Mouse (Mus musculus) testis, adult 2 months (tissue): ENCODE results near the gene Ghrl. TPM values are rescaled to one million over a fixed set of nuclear protein-coding genes. Genes with fewer than 3 reads are reported as not detected.
A peak's percentile ranks its signal among the peaks of the same experiment; 100 is the strongest.

ENCODE experiments used
- H3K27ac ChIP-seq: fragments of 200-500 bp; 2 replicates; pipeline ENCODE4 v1.5.1; 2012; ENCODE audit warnings: low read depth, low read length; ENCODE audit not compliant: control insufficient read depth, insufficient read depth
- H3K27me3 ChIP-seq: fragments of 200-500 bp; 2 replicates; pipeline ENCODE4 v1.6.1; 2012; ENCODE audit warnings: mild to moderate bottlenecking, low read length, moderate library complexity; ENCODE audit not compliant: control insufficient read depth, insufficient read depth
- H3K36me3 ChIP-seq: fragments of 200-500 bp; 2 replicates; pipeline ENCODE4 v1.6.1; 2012; ENCODE audit warnings: mild to moderate bottlenecking, low read length; ENCODE audit not compliant: control insufficient read depth, insufficient read depth
- H3K4me1 ChIP-seq: fragments of 200-500 bp; 2 replicates; pipeline ENCODE4 v1.6.1; 2012; ENCODE audit warnings: low read length; ENCODE audit not compliant: control insufficient read depth, insufficient read depth
- H3K4me3 ChIP-seq: fragments of 200-500 bp; 2 replicates; pipeline ENCODE4 v1.5.1; 2012; ENCODE audit warnings: low read depth, mild to moderate bottlenecking, low read length, moderate library complexity, mixed read lengths; ENCODE audit not compliant: control insufficient read depth
- CTCF ChIP-seq: fragments of 200-500 bp; IDR thresholded peaks from 2 replicates; pipeline ENCODE4 v1.5.1; 2012; ENCODE audit warnings: low read depth, mild to moderate bottlenecking, inconsistent platforms, low read length, moderate library complexity; ENCODE audit not compliant: control insufficient read depth, insufficient read depth, insufficient replicate concordance
- POLR2A ChIP-seq: fragments of 200-500 bp; IDR thresholded peaks from 2 replicates; pipeline ENCODE4 v1.6.1; 2012; ENCODE audit warnings: low read depth, mild to moderate bottlenecking, inconsistent platforms, low read length, moderate library complexity; ENCODE audit not compliant: control insufficient read depth
- polyA plus RNA-seq: library from polyadenylated mRNA; depleted of rRNA; stranded (reverse); fragments of >200 nt; gene quantifications from 2 replicates; pipeline ENCODE4 v1.2.3, GENCODE M21; 2012

Gene Ghrl
- polyA plus RNA-seq, 1 experiment, result 108 TPM

DNA sequence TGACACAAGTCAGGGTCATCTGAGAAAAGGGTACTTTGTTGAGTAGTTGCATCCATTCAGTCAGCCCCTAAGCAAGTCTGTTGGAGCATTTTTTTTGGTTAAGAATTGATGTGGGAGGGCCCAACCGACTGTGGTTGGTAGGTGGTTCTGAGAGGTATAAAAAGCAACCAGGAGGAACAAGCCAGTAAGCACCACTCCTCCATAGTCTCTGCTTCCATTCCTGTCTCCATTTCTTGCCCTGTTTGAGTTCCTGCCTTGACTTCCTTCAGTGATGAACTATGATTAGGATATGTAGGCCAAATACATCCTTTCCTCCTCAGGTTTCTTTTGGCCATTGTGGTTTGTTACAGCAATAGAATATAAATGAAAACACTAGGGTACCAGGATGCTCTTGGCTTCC, 23.4 kb upstream of the Ghrl start:
- no peaks in the 10 kb centered on the region for H3K27me3 ChIP-seq
- H3K4me1 ChIP-seq, result peaks cover 4% of the 10 kb centered on the region
- TF ChIP-seq CTCF, result no peak
- no peak for TF ChIP-seq POLR2A
- no peak overlapping the region for H3K4me3 ChIP-seq
- H3K27ac ChIP-seq, result no peak overlapping the region
- H3K36me3 ChIP-seq, result no peaks in the 10 kb centered on the region

- Histone ChIP-seq H3K4me1 (peaks cover 4% of the 10 kb centered on the region), H3K27ac (no peak overlapping the region), H3K27me3 (no peaks in the 10 kb centered on the region), H3K4me3 (no peak overlapping the region), H3K36me3 (no peaks in the 10 kb centered on the region)
- TF ChIP-seq POLR2A (no peak), CTCF (no peak)
Measured at GRCm38 (mm10) chr6:113742321-113742720, 22.6 kb upstream of the Ghrl start.

DNA sequence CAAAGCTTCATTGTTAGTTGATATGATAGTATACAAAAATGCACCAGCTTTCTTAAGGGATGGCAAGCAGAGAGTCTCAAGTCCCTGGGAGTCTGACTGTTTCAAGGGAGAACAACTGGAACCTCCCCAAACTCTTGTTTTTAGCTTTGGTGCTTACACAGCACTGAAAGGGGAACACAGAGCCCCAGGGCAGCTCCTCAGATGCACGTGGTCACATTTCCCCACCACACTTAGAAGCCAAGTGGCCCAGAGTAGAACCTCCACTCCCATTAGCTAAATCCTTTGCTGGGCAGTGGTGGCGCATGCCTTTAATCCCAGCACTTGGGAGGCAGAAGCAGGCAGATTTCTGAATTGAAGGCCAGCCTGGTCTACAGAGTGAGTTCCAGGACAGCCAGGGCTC, 21.7 kb upstream of the Ghrl start:
- H3K27me3 ChIP-seq, result no peaks in the 10 kb centered on the region
- no peak overlapping the region for H3K4me3 ChIP-seq
- H3K4me1 ChIP-seq, result peaks cover 4% of the 10 kb centered on the region
- H3K27ac ChIP-seq, result no peak overlapping the region
- TF ChIP-seq CTCF (no peak), POLR2A (no peak)
- no peaks in the 10 kb centered on the region for H3K36me3 ChIP-seq

GRCm38 (mm10) chr6:113740236-113741217, 20.8 kb upstream of the Ghrl start, which contains the start of gene Sec13:
Gene Sec13 (minus strand): TSS chr6:113740743.
- no peaks in the 10 kb centered on the region for H3K27me3 ChIP-seq
- H3K4me3 ChIP-seq, result peak within 1 kb of the TSS; percentile 98
- H3K4me1 ChIP-seq, result peaks cover 4% of the 10 kb centered on the region
- H3K27ac ChIP-seq, result peak within 1 kb of the TSS; percentile 91
- no peaks in the 10 kb centered on the region; the same call in 1 of the 2 replicates for H3K36me3 ChIP-seq
- TF ChIP-seq CTCF (no peak), POLR2A (peak; percentile 77)

DNA sequence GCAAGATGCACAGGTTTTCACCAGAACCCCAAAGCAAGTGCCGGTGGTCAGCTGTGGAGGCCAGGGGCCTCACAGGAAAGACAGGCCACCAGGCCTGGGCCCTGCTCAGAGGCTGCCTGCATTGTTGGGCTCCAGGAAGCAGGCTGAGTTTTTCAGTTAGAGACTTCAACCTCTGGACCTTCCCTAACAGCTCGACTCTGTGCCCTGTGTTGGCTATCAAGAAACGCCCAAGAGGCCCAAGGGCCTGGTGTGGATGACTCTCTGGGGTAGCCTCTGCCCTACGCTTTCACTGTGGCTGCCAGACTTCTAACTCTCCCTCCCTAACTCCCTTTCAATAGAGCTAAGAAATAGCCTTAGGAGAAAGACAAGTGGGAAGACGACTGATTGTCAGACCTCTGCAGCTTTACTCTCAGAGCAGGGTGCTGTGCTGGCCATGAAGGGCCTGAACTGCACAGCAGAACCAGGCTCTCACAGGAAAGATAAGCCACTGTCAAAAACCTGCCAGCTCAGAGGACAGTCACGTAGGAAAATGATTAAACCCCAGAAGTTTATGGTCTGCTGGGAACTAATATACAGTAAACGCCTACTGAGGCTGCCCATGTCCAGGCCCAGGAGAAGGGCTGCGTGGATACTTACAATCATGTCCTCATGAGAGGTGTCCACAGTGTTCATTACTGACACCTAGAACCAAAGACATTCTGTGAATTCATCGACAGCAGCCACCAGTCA, 17.8 kb upstream of the Ghrl start:
- Histone ChIP-seq H3K27ac (no peak overlapping the region), H3K4me3 (no peak overlapping the region), H3K36me3 (peaks cover 2% of the 10 kb centered on the region), H3K27me3 (no peaks in the 10 kb centered on the region), H3K4me1 (peaks cover 4% of the 10 kb centered on the region)
- TF ChIP-seq CTCF, result no peak
- TF ChIP-seq POLR2A, result no peak

DNA sequence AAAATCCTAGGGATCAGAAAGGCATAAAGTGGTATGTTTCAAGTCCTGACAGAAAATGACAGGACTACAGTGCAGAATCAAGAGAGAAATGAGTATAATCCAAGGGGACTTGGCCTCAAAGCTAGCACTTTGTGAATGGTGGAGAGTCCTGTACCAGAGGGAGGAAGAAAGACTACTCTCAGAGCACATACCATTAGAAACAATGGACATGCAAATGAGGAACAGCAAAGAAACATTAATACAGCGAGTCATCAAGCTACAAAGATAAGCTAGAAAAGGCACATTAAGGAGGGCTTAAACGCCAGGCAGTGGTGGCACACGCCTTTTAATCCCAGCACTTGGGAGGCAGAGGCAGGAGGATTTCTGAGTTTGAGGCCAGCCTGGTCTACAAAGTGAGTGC, 11.6 kb upstream of the Ghrl start:
- H3K27ac ChIP-seq, result no peak overlapping the region
- no peak overlapping the region for H3K4me3 ChIP-seq
- H3K4me1 ChIP-seq, result no peaks in the 10 kb centered on the region
- H3K36me3 ChIP-seq, result peaks cover 7% of the 10 kb centered on the region
- TF ChIP-seq CTCF (no peak), POLR2A (no peak)
- no peaks in the 10 kb centered on the region for H3K27me3 ChIP-seq

- Histone ChIP-seq H3K27ac (no peak overlapping the region), H3K36me3 (peaks cover 5% of the 10 kb centered on the region), H3K27me3 (no peaks in the 10 kb centered on the region), H3K4me3 (no peak overlapping the region), H3K4me1 (no peaks in the 10 kb centered on the region)
- TF ChIP-seq CTCF (no peak), POLR2A (no peak)
Measured at GRCm38 (mm10) chr6:113728181-113728580, 8.5 kb upstream of the Ghrl start.
